Mouse (Mus musculus) cerebellum, adult 18-20 months (tissue): ENCODE measurements around the gene Snapin.

ENCODE experiments used
- DNase-seq, 2 experiments: peaks; one replicate each; pipeline ENCODE4 v3.0.0; 2021

Gene Snapin

GRCm38 (mm10) chr3:90503444-90503843, 12.6 kb upstream of the Snapin start:
- no peak for DNase-seq

GRCm38 (mm10) chr3:90497597-90497996, 6.8 kb upstream of the Snapin start:
- DNase-seq: no peak

- no peak for DNase-seq
Observed at GRCm38 (mm10) chr3:90495850-90496525, 5.2 kb upstream of the Snapin start.

- DNase-seq: peak; percentile 33 to 39
Observed at GRCm38 (mm10) chr3:90493831-90494540, 3.2 kb upstream of the Snapin start.

- peak in 1 of 2 experiments; percentile 49 for DNase-seq
Observed at GRCm38 (mm10) chr3:90491350-90491749, 517 bp upstream of the Snapin start.

GRCm38 (mm10) chr3:90488576-90488975, 2.3 kb downstream of the Snapin start:
- DNase-seq: no peak

GRCm38 (mm10) chr3:90486998-90487397, 3.8 kb downstream of the Snapin start:
- DNase-seq: no peak

GRCm38 (mm10) chr3:90475831-90476611, 14.8 kb downstream of the Snapin start, which contains the start of gene Ilf2:
Gene Ilf2 (plus strand): TSS chr3:90476126.
- peak; percentile 95 to 96 for DNase-seq

GRCm38 (mm10) chr3:90475151-90475830, 15.5 kb downstream of the Snapin start:
- peak; percentile 27 to 38 for DNase-seq

GRCm38 (mm10) chr3:90472213-90472612, 18.6 kb downstream of the Snapin start:
- peak in 1 of 2 experiments; percentile 45 for DNase-seq

- DNase-seq: no peak
Observed at GRCm38 (mm10) chr3:90467618-90468300, 23.1 kb downstream of the Snapin start.

- DNase-seq: peak; percentile 63 to 66
Observed at GRCm38 (mm10) chr3:90466311-90466766, 24.5 kb downstream of the Snapin start.

GRCm38 (mm10) chr3:90465686-90466310, 25.0 kb downstream of the Snapin start, which contains the start of gene Npr1:
Gene Npr1 (minus strand): TSS chr3:90465866.
- DNase-seq: peak in 1 of 2 experiments; percentile 27

GRCm38 (mm10) chr3:90465081-90465685, 25.6 kb downstream of the Snapin start:
- DNase-seq: peak in 1 of 2 experiments; percentile 20

GRCm38 (mm10) chr3:90464552-90465080, 26.2 kb downstream of the Snapin start:
- DNase-seq: no peak

GRCm38 (mm10) chr3:90462579-90462978, 28.3 kb downstream of the Snapin start:
- DNase-seq: no peak

- no peak for DNase-seq
Observed at GRCm38 (mm10) chr3:90461935-90462334, 28.9 kb downstream of the Snapin start.

GRCm38 (mm10) chr3:90460315-90460714, 30.5 kb downstream of the Snapin start:
- no peak for DNase-seq

GRCm38 (mm10) chr3:90459727-90460126, 31.1 kb downstream of the Snapin start:
- DNase-seq: no peak

- no peak for DNase-seq
Observed at GRCm38 (mm10) chr3:90454931-90455330, 35.9 kb downstream of the Snapin start.
